Mouse (Mus musculus) thymus, adult 2 months (tissue): ENCODE data around the gene Tnfaip2. TPM values are rescaled to one million over a fixed set of nuclear protein-coding genes. Genes with fewer than 3 reads are reported as not detected.

Experiments used
- DNase-seq: peaks from one replicate; pipeline ENCODE4 v3.0.0; 2021
- H3K27ac ChIP-seq: fragments of 200-500 bp; 2 replicates; pipeline ENCODE4 v1.5.1; 2012; ENCODE audit warnings: low read length, control low read depth; ENCODE audit not compliant: control insufficient read depth, insufficient read depth
- H3K27me3 ChIP-seq: fragments of 200-500 bp; 2 replicates; pipeline ENCODE4 v1.6.1; 2012; ENCODE audit warnings: mild to moderate bottlenecking, low read length, moderate library complexity, mixed read lengths; ENCODE audit not compliant: control insufficient read depth, insufficient read depth
- H3K36me3 ChIP-seq: fragments of 200-500 bp; 2 replicates; pipeline ENCODE4 v1.6.1; 2012; ENCODE audit warnings: mild to moderate bottlenecking, low read length, moderate library complexity; ENCODE audit not compliant: control insufficient read depth, insufficient read depth
- H3K4me1 ChIP-seq: fragments of 200-500 bp; replicated peaks from 2 replicates; pipeline ENCODE4 v1.6.1; 2012; ENCODE audit warnings: low read length; ENCODE audit not compliant: control insufficient read depth, insufficient read depth
- H3K4me3 ChIP-seq: fragments of 200-500 bp; 2 replicates; pipeline ENCODE4 v1.5.1; 2012; ENCODE audit warnings: mild to moderate bottlenecking, low read length, control low read depth, moderate library complexity; ENCODE audit not compliant: control insufficient read depth, insufficient read depth
- CTCF ChIP-seq: fragments of 200-500 bp; IDR thresholded peaks from 2 replicates; pipeline ENCODE4 v1.5.1; 2012; ENCODE audit warnings: mild to moderate bottlenecking, control low read depth, low read length, moderate library complexity, borderline replicate concordance; ENCODE audit not compliant: control insufficient read depth, poor library complexity, insufficient read depth; ENCODE audit errors: extremely low read depth
- POLR2A ChIP-seq: fragments of 200-500 bp; IDR thresholded peaks from 2 replicates; pipeline ENCODE4 v1.6.1; 2012; ENCODE audit warnings: mild to moderate bottlenecking, low read length, control low read depth, moderate library complexity; ENCODE audit not compliant: control insufficient read depth, poor library complexity, insufficient read depth; ENCODE audit errors: extremely low read depth
- WGBS: fragments of 180-500 bp; shearing (Covaris S2); methylation state at CpG from one replicate; pipeline ENCODE4 v1.1.7; 2018; 5-methylcytosine and 5-hydroxymethylcytosine counted together
- polyA plus RNA-seq: library from polyadenylated mRNA; depleted of rRNA; stranded (reverse); fragments of >200 nt; gene quantifications from 2 replicates; pipeline ENCODE4 v1.2.3, GENCODE M21; 2012

Tnfaip2 gene
- polyA plus RNA-seq, 1 experiment: 27.9 TPM

GRCm38 (mm10) chr12:111427438-111428113 is 14.7 kb upstream of the Tnfaip2 start:
- WGBS: 87% methylated on average over 12 of the region's 12 CpGs
- Histone ChIP-seq H3K4me1 (no peaks in the 10 kb centered on the region), H3K36me3 (no peaks in the 10 kb centered on the region), H3K27me3 (peaks cover 12% of the 10 kb centered on the region), H3K4me3 (no peak overlapping the region), H3K27ac (no peak overlapping the region)
- TF ChIP-seq POLR2A (no peak), CTCF (no peak)
- no peak for DNase-seq

GRCm38 (mm10) chr12:111428364-111428763 is 13.9 kb upstream of the Tnfaip2 start:
- WGBS: 76% methylated on average over 8 of the region's 8 CpGs

GRCm38 (mm10) chr12:111428961-111429911 is 13.0 kb upstream of the Tnfaip2 start:
- H3K4me3 ChIP-seq: peak overlapping the region; percentile 26
- DNase-seq: no peak
- TF ChIP-seq CTCF (no peak), POLR2A (no peak)
- no peaks in the 10 kb centered on the region for H3K4me1 ChIP-seq
- 6% methylated on average over 40 of the region's 40 CpGs for WGBS
- H3K27me3 ChIP-seq: peaks cover 12% of the 10 kb centered on the region
- H3K36me3 ChIP-seq: no peaks in the 10 kb centered on the region
- H3K27ac ChIP-seq: no peak overlapping the region

More at GRCm38 (mm10) chr12:111428364-111428763, 13.9 kb upstream of the Tnfaip2 start:
- no peaks in the 10 kb centered on the region for H3K36me3 ChIP-seq
- peaks cover 12% of the 10 kb centered on the region for H3K27me3 ChIP-seq
- H3K4me3 ChIP-seq: no peak overlapping the region
- DNase-seq: no peak
- TF ChIP-seq POLR2A (no peak), CTCF (no peak)
- no peak overlapping the region for H3K27ac ChIP-seq
- no peaks in the 10 kb centered on the region for H3K4me1 ChIP-seq

GRCm38 (mm10) chr12:111430049-111430867 is 12.0 kb upstream of the Tnfaip2 start:
- H3K27me3 ChIP-seq: peaks cover 12% of the 10 kb centered on the region
- WGBS: 26% methylated on average over 27 of the region's 27 CpGs
- H3K27ac ChIP-seq: no peak overlapping the region
- TF ChIP-seq POLR2A (no peak), CTCF (no peak)
- H3K4me1 ChIP-seq: no peaks in the 10 kb centered on the region
- H3K36me3 ChIP-seq: no peaks in the 10 kb centered on the region
- H3K4me3 ChIP-seq: no peak overlapping the region
- no peak for DNase-seq

GRCm38 (mm10) chr12:111430868-111431817 is 11.1 kb upstream of the Tnfaip2 start:
- DNase-seq: no peak
- 76% methylated on average over 14 of the region's 14 CpGs for WGBS
- Histone ChIP-seq H3K4me1 (no peaks in the 10 kb centered on the region), H3K4me3 (no peak overlapping the region), H3K36me3 (no peaks in the 10 kb centered on the region), H3K27me3 (peaks cover 12% of the 10 kb centered on the region), H3K27ac (no peak overlapping the region)
- TF ChIP-seq CTCF: no peak
- no peak for TF ChIP-seq POLR2A

- no peak overlapping the region for H3K27ac ChIP-seq
- DNase-seq: no peak
Observed at GRCm38 (mm10) chr12:111432097-111432496, 10.2 kb upstream of the Tnfaip2 start.

More at GRCm38 (mm10) chr12:111432097-111432496, 10.2 kb upstream of the Tnfaip2 start:
- TF ChIP-seq CTCF: no peak
- TF ChIP-seq POLR2A: no peak
- Histone ChIP-seq H3K4me1 (no peaks in the 10 kb centered on the region), H3K4me3 (no peak overlapping the region), H3K27me3 (peaks cover 12% of the 10 kb centered on the region), H3K36me3 (no peaks in the 10 kb centered on the region)
- 45% methylated on average over 4 of the region's 4 CpGs for WGBS
